Mouse (Mus musculus) ES-E14 (cell line): ENCODE measurements around the gene Arhgap24.

ENCODE experiments used
- CHD2 ChIP-seq: IDR thresholded peaks from 2 replicates; pipeline ENCODE4 v1.6.1; 2014; ENCODE audit warnings: mild to moderate bottlenecking, low read depth, low read length, inconsistent platforms
- HCFC1 ChIP-seq: IDR thresholded peaks from 2 replicates; pipeline ENCODE4 v1.6.1; 2012; ENCODE audit warnings: low read length, inconsistent platforms, borderline replicate concordance; ENCODE audit not compliant: insufficient read depth
- MAFK ChIP-seq: IDR thresholded peaks from 2 replicates; pipeline ENCODE4 v1.6.1; 2014; ENCODE audit warnings: mild to moderate bottlenecking, low read depth, low read length, inconsistent platforms; ENCODE audit not compliant: insufficient read depth
- ZC3H11A ChIP-seq: IDR thresholded peaks from 2 replicates; pipeline ENCODE4 v1.6.1; 2012; ENCODE audit warnings: low read depth, mild to moderate bottlenecking, inconsistent platforms, low read length, borderline replicate concordance
- ZNF384 ChIP-seq: IDR thresholded peaks from 2 replicates; pipeline ENCODE4 v1.6.1; 2012; ENCODE audit warnings: low read depth, low read length, inconsistent platforms

DNA sequence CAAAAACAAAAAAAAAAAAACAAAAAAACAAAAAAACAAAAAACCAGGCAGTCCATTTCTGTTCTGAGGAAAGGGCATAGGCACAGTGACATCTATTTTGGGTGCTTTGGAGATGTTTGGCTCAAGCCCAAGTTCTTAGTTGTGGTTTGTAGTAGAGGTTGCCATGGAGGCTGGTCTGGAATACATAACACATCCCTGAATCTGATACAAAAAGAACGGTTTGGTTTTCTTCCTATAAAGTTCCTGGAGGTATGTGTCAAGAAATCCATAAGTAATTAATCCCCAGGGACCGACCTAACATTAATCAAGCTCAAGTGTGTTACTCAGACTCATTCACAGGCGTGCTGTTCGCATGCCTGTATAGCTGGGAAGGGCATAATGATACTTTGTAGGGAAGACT lies 245.8 kb downstream of the Arhgap24 start:
- TF ChIP-seq CHD2 (no peak), ZNF384 (0 out of 2 replicates have a peak, but pooled peaks have one; percentile 15), MAFK (no peak), ZC3H11A (no peak), HCFC1 (no peak)
